Mouse (Mus musculus) cerebellum, postnatal 36 days (tissue): ENCODE data around the gene Selplg.
A peak's percentile ranks its signal among the peaks of the same experiment; 100 is the strongest.

Source experiments
- DNase-seq, 2 experiments: peaks; one replicate each; pipeline ENCODE4 v3.0.0; 2021 to 2022; ENCODE audit warnings: mixed read lengths in 2 of 2

The Selplg gene

GRCm38 (mm10) chr5:113832490-113832901 lies at the start of gene Selplg:
TSS of gene Selplg (minus strand) at chr5:113832644.
- no peak for DNase-seq

DNA sequence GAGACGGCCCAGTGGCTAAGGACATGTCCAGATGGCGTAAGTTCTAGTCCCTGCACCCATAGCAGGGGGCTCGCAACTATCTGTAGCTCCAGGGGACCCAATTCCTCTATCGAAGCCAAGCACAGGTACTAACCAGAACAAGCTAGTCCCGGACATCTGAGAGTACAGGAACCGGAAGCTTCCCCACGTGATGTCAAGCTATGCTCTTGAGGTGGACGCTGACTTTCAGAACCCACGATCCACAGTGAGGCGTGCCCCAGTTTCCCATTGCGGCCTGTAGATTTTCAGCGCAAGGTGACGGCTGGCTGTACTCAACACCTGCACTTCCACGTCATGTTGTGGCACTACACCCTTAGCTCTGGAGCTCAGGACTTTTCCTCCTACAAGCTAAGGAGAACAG lies 48.7 kb upstream of the Selplg start:
- no peak for DNase-seq

DNA sequence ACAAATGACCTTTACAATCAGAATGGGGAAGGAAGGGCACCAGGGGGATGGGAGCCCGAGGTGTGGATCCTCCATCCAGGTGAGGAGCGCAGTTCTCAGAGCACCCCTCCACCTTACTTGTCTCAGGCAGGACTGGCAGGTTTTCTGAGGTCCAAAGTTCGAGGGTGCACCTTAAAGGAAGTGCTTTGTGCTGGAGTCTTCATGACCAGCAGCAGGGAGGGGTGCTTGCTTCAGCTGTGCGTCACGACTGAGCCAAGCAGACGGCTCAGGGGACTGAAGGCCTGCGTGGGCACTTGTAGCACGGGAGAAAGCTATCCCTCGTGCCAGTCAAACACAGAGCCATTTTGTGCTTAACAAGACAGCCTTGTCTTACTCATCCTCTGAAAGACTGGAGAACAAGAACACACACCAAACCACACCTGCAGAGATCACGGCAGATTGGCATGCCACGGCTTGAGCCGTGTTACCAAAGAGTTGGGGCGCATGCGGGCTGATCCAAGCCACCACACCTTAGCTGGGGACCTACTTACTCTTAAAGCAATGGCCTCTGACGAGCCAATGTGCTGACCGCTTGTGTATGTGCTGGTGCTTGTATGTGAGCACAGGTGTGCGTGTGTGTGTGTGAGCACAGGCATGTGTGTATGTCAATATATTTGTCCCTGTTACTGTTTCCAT lies 46.6 kb upstream of the Selplg start:
- no peak for DNase-seq

DNA sequence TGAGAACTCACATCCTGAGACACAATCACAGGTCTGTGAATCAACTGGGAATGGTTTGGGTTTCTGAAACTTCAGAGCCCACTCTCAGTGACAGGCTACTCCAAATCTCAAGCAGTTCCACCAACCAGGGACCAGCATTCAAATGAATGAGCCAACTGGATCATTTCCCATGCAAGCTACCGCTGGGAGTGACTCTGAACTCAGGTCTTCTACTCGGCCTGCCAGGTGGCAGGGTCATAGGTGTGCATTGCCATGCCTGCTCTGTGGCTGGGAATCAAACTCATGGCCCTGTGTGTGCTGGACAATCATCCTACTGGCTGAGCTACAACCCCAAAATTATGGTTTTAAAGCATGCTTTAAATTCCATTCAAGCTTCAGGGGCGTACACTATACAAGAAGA lies 45.1 kb upstream of the Selplg start:
- no peak for DNase-seq

GRCm38 (mm10) chr5:113876176-113876575 lies 43.7 kb upstream of the Selplg start:
- DNase-seq: no peak

- no peak for DNase-seq
These were observed 43.2 kb upstream of the Selplg start for GRCm38 (mm10) chr5:113875625-113876024.

GRCm38 (mm10) chr5:113874063-113875024 lies 41.9 kb upstream of the Selplg start:
- no peak for DNase-seq

- DNase-seq: peak; percentile 45 to 54
These were observed 40.8 kb upstream of the Selplg start for GRCm38 (mm10) chr5:113872936-113873912.

DNA sequence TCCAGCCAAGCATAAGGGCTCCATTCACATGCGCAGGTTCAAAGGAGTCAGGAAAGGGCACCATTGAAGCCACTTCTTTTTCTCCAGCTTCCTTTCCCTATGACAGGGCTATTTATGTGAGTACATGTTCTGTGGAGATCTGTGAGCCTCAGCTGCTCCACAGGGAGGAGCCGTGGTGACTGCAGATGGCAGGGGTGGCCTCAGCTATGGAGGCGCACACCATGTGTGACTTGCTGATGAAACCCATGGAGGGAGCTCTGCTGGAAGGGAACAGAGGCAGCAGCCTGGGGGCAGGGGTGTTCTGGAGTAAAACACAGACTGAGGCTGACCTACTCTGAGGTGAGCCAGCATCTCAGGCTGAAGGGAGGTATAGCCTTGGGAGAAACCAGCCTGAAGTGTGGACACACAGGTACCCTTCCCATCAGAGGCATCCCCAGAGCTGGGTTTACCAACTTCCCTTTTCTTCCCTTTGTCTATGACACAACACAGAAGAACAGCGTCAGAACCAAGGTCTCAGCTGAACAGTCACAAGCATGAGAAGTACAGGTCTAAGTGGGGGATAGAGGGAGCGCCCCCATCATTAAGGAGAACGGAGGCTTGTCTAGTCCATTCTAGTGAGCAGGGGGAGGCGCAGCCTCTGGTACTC lies 39.6 kb upstream of the Selplg start:
- DNase-seq: no peak

DNA sequence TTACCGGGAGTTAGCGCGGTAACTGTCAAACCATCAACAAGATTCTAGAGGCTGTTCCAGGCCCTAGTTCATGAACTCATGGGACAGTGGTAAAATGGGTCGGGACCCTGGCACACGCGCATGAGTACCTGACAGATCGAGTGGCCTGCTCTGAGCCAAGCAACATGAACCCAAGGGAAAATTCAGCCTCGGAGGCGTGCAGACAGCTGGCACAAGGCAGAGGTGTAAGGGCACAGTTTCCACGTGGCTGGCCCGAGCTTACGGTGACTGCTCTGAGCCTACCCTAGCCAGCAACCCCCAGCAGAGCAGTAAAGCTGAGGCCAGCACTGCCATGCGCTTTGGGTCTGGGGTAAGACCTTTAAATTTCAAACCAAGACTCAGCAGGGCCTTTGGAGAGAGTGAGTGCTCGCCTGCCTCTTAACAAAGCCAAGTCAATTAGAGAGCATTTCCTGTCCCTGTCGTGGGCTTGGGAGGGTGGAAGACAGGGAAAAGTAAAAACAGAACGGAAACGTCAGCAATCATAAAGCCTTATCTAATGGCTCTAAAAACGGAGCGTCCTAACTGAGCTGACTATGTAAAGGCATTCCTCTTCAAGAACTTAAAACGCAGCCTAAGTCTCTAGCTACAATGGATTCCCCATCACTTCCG lies 38.1 kb upstream of the Selplg start:
- DNase-seq: no peak

DNA sequence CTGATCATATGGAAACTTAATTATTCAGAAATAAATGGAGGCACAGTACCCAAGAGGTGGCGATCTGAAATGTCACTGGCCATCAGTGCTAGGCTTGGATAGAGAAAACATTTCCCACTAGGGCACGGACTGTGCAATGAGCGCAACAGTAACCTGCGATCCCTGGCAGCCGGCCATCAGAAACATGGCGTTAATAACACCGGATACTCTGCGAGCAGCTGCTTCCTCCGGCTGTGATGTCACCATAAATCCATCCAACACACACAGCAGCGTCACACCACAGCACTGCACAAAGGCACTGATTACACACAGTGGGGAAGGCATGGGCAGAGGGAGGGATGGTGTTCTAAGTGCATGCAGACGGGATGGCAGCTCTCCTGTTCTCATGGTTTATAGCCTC lies 36.7 kb upstream of the Selplg start:
- peak; percentile 47 to 51 for DNase-seq

DNA sequence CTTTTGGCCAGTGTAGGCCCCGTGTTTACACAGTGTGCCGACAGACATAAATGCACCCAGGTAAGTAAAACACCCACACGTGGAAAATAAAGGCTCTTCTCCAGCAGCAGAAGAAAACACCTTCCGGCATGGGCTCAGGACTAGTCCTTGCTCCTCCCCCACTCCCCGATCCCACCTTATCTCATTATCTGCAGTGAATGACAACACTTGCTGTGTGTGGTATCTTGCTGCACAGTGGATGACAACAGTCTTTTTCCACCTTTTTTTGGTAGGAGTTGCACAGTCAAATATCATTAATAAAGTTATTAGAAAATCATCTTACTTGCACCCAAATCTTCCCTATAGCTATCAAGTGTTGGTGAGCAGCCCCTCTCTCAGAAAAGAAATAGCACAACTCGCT lies 32.5 kb upstream of the Selplg start:
- DNase-seq: no peak

- DNase-seq: no peak
These were observed 31.6 kb upstream of the Selplg start for GRCm38 (mm10) chr5:113863994-113864393.

- peak; percentile 64 to 68 for DNase-seq
These were observed 30.0 kb upstream of the Selplg start for GRCm38 (mm10) chr5:113862418-113862817.

DNA sequence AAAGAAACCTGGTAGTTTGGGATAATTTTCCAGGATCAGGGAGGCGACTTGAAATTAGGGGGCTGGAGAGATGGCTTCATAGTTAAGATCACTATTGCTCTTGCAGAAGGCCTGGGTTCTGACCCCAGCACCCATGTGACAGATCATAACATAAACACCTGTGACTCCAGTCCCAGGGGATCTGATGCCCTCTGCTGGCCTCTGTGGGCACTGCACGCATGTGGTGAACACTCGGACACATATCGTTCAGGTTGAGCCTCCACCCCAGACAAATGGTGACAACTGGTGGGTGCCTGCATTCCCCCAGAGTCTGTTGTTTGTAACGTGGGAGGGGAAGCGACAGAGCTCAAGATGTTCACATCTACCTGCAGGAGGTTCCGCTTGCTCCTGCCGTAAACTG lies 28.9 kb upstream of the Selplg start:
- DNase-seq: peak in 1 of 2 experiments; percentile 51

DNA sequence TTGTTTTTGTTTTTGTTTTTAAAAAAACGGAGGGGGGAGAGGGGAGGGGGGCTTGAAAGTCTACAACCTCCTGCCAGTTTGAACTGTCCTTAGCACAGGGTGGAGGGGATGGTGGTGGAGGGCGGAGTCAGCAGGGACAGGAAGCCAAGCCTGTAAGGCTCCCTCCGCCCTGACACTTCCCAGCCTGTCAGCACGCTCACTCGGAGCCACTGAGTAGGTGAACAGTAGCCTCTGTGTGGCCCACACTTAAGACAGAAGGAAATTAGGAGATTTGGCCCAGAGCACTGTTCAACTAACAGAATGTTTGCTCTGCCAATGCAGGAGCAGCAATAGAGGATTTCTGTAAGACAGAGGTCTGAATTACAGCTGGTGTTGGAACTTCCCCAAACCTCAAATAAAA lies 26.5 kb upstream of the Selplg start:
- DNase-seq: no peak

DNA sequence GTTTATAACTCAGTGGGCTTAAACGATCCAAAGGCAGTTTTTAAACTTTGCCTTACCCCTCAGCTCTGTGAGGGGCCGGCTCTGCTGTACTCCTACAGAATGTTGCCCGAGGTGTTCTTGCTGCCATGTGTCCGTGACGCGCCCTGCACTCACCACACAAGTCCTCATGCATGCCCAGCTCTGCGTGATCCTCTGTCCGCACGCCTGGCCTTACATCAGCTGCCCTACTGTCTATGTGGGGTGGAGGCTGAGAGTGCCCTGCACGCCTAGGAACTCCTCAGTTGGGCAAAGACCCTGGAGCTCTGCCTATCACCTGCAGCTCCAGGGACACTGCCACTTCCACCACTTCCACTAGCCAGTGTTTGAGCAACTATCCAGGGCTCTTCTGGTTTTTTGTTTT lies 26.1 kb upstream of the Selplg start:
- DNase-seq: no peak

DNA sequence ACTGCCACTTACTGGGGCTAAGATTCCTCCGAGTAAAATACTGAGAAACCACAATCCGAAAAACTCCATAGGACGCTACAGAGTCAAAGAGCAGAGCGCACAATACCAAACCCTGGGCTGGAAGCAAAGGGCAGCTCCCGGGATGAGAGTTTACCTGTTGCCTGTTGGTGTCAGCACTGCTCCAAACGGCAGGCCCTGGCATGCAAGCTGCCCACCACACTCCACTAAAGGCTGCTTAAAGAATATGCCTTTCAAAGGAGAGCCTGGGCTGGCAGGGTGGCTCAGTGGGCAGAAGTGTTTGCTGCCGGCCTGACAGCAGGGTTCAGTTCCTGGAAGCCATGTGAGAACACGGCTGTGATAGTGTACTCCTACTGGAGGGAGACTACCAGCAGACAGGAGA lies 25.2 kb upstream of the Selplg start:
- no peak for DNase-seq

- no peak for DNase-seq
These were observed 24.2 kb upstream of the Selplg start for GRCm38 (mm10) chr5:113856631-113857030.

- no peak for DNase-seq
These were observed 23.3 kb upstream of the Selplg start for GRCm38 (mm10) chr5:113855696-113856095.

GRCm38 (mm10) chr5:113855117-113855516 lies 22.7 kb upstream of the Selplg start:
- DNase-seq: no peak

DNA sequence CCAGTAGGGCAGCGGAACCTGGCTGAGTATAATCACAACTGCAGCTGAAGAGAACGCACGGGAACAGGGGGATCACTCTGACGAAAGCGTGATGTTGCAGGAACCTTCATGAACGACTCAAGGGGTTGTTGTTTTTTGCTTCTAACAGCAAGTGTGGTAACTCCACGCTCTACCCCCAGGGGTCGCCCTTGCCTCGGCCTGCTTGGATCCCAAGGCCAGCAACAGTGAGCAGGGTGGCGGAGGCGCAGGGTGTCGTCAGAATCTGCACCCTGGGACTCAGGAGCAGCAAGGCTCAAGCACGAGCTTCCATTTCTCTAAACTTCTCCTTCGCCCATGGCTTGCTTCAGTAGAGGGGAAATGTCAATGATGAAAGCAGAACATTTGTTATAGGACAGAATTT lies 22.1 kb upstream of the Selplg start:
- DNase-seq: peak; percentile 92
